Mouse (Mus musculus) embryonic facial prominence, embryonic 10.5 days (tissue): Measurements from ENCODE around the gene Pdk1. TPM values are rescaled to one million over a fixed set of nuclear protein-coding genes. Genes with fewer than 3 reads are reported as not detected.
A peak's percentile ranks its signal among the peaks of the same experiment; 100 is the strongest.

Experiments used
- DNase-seq: peaks from one replicate; pipeline ENCODE4 v3.0.0-alpha.2; 2017; ENCODE audit warnings: low spot score
- H3K27ac ChIP-seq: fragments of 300-500 bp; sonication (generic); replicated peaks from 2 replicates; pipeline ENCODE4 v1.5.1; 2016; ENCODE audit warnings: mild to moderate bottlenecking
- H3K27me3 ChIP-seq: fragments of 300-500 bp; sonication (generic); replicated peaks from 2 replicates; pipeline ENCODE4 v1.6.1; 2016; ENCODE audit warnings: low read depth, mild to moderate bottlenecking; ENCODE audit not compliant: poor library complexity, severe bottlenecking
- H3K36me3 ChIP-seq: fragments of 300-500 bp; sonication (generic); replicated peaks from 2 replicates; pipeline ENCODE4 v1.6.1; 2016; ENCODE audit warnings: mild to moderate bottlenecking, moderate library complexity
- H3K4me1 ChIP-seq: fragments of 300-500 bp; sonication (generic); 2 replicates; pipeline ENCODE4 v1.6.1; 2016
- H3K4me3 ChIP-seq: fragments of 300-500 bp; sonication (generic); 2 replicates; pipeline ENCODE4 v1.5.1; 2016; ENCODE audit warnings: mild to moderate bottlenecking, moderate library complexity
- H3K9me3 ChIP-seq: fragments of 300-500 bp; sonication (generic); 2 replicates; pipeline ENCODE4 v1.6.1; 2016; ENCODE audit warnings: mild to moderate bottlenecking
- WGBS: fragments of 180-500 bp; shearing (Covaris S2); methylation state at CpG from one replicate; pipeline ENCODE4 v1.1.7; 2016; 5-methylcytosine and 5-hydroxymethylcytosine counted together
- polyA plus RNA-seq: library from polyadenylated mRNA; unstranded; fragments of >200 nt; fragmentation: Nextera tagmentation; extraction: Ambion mirVana; gene quantifications from 2 replicates; pipeline ENCODE4 v1.2.1, GENCODE M21; 2016

The Pdk1 gene
- polyA plus RNA-seq, 1 experiment from 2014 or later = 53.6 TPM

DNA sequence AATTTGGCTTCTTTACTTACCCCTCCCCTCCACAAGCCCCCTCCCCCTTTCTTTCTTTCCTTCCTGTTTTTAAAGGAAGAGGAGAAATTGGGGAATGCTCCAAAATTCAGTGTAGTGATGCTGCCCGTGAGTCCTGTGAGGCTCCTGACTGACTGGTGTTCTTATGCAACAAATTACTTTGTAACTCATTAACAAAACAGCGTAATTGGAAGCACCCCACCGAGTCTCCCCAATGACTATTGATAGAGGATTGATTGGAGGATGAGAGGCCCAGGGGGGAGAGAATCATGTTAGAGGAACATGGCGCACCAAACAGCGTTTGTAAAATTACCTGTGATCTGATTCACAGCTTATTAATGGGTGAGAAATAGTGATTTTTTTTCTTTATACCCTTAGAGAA, 17.9 kb upstream of the Pdk1 start:
- Histone ChIP-seq H3K36me3 (peaks cover 11% of the 10 kb centered on the region), H3K4me3 (no peak overlapping the region), H3K27me3 (no peaks in the 10 kb centered on the region), H3K4me1 (no peaks in the 10 kb centered on the region; the same call in 1 of the 2 replicates), H3K9me3 (no peaks in the 10 kb centered on the region), H3K27ac (no peak overlapping the region)
- 77% methylated on average over 5 of the region's 5 CpGs for WGBS
- no peak for DNase-seq

DNA sequence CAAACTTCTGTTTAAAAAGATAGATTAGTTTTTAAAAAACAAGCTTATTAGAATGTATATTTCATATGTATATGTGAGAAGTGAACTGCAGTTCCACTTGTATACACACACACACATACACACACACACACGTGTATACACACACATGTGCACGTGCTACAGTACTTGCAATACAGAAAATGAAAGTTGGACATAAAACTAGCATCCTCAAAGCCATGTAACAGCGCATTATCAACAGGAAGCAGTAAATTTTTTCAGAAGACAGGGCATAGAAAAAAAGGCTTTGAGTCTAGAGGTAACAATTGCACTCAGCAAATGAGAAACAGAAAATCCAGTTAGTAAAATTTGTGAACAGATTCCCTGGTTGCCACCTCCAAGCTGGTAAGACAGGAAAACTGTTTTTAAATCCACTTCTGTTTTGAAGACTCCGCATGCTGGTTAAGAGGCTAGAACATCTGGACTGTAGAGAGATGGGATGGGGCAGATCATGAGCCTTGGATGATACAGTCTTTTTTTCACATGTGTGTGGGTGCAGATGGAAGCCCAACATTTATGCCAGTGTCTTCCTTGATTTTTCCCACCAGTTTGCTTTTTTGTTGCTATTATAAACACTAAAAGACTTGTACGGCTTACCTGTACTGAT, 9.4 kb upstream of the Pdk1 start:
- Histone ChIP-seq H3K9me3 (no peaks in the 10 kb centered on the region), H3K27ac (no peak overlapping the region), H3K4me1 (peaks cover 10% of the 10 kb centered on the region), H3K27me3 (no peaks in the 10 kb centered on the region), H3K36me3 (no peaks in the 10 kb centered on the region), H3K4me3 (no peak overlapping the region)
- WGBS = 87% methylated on average over 5 of the region's 5 CpGs
- no peak for DNase-seq

DNA sequence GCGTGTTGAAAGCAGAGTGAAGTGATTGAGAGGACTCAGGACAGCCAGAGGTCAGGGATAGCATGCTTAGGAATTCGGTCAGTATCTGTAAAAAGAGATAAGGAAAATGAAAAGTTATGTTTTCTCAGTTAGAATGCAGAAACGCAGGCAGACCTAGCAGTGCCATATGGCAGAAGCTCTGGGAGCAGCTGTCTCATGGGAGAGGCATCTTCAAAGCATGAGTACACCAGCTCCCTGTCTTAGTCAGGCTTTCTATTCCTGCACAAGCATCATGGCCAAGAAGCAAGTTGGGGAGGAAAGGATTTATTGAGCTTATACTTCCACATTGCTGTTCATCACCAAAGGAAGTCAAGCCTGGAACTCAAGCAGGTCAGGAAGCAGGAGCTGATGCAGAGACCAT, 8.0 kb upstream of the Pdk1 start:
- no peaks in the 10 kb centered on the region for H3K36me3 ChIP-seq

DNA sequence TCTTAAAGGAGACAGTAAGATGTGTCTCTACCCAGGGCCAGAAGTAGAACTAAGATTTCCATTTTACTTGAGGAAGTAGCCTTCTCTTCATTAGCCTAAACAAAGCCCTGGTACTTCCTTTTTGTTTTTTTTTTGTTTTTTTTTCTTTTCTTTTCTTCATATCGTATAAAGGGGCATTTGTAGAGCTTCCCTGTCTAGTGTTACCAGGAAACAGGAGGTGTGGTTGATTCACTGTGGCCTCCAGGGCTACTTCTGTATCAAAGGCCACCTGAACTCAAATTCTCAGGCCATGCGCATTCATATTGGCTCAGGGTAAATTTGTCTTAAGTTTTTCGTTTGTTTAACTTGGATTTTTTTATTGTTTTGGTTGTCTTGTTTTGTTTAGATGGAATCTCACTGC, 7.1 kb upstream of the Pdk1 start:
- no peak for DNase-seq
- Histone ChIP-seq H3K4me3 (no peak overlapping the region), H3K27ac (no peak overlapping the region), H3K36me3 (no peaks in the 10 kb centered on the region), H3K27me3 (no peaks in the 10 kb centered on the region), H3K4me1 (peaks cover 6% of the 10 kb centered on the region), H3K9me3 (no peaks in the 10 kb centered on the region)
- WGBS = 59% methylated on average over 3 of the region's 3 CpGs

More for the DNA sequence above, 8.0 kb upstream of the Pdk1 start:
- WGBS = 78% methylated on average over 3 of the region's 3 CpGs
- Histone ChIP-seq H3K4me3 (no peak overlapping the region), H3K4me1 (peaks cover 10% of the 10 kb centered on the region), H3K27ac (no peak overlapping the region), H3K9me3 (no peaks in the 10 kb centered on the region), H3K27me3 (no peaks in the 10 kb centered on the region)
- DNase-seq = no peak

DNA sequence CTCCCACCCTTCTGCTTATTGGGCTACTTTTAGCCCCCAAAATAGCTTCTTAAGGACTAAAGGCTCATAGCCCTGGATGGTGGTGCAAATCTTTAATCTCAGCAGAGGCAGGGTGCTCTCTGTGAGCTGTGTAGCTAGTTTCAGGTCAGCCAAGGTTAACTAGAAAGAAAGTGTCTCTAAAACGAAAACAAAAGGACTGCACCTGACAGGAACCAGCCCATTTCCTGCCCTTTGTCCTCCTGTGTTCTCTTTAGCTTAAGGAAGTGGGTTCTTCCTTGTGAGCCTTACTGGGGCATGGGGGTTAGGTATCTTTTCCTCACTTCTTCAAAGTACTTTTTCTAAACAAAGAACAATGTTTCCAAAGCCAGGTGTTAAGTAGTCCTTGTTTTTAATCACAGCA, 6.5 kb upstream of the Pdk1 start:
- Histone ChIP-seq H3K36me3 (no peaks in the 10 kb centered on the region), H3K27me3 (no peaks in the 10 kb centered on the region), H3K9me3 (no peaks in the 10 kb centered on the region), H3K27ac (no peak overlapping the region), H3K4me3 (no peak overlapping the region), H3K4me1 (peaks cover 4% of the 10 kb centered on the region)
- 42% methylated on average over 1 of the region's 1 CpGs for WGBS
- no peak for DNase-seq

DNA sequence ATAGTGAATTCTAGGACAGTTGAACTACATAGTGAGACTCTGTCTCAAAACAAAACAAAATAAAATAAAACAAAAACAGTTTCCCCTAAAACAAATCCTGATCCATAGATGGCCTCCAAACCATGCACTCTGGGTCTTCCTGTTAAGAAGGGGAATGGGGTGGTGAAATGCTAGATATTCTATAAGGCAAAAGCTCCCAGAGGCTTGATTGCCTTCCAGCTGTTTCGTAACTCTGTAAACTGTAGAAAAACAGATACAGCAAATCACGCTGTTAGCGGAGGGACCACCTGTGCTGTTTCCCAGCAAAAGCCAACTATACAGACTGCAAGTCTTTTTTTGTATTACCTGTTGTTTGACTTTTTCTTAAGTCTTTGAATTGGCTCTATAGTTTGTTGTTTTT, 6.0 kb upstream of the Pdk1 start:
- WGBS = 83% methylated on average over 3 of the region's 3 CpGs
- H3K27ac ChIP-seq = no peak overlapping the region
- no peaks in the 10 kb centered on the region for H3K9me3 ChIP-seq
- no peak overlapping the region for H3K4me3 ChIP-seq
- peaks cover 4% of the 10 kb centered on the region for H3K4me1 ChIP-seq
- 0 out of 2 replicates have a peak, but pooled peaks cover 1% of the 10 kb centered on the region for H3K27me3 ChIP-seq
- no peak for DNase-seq
- no peaks in the 10 kb centered on the region for H3K36me3 ChIP-seq

DNA sequence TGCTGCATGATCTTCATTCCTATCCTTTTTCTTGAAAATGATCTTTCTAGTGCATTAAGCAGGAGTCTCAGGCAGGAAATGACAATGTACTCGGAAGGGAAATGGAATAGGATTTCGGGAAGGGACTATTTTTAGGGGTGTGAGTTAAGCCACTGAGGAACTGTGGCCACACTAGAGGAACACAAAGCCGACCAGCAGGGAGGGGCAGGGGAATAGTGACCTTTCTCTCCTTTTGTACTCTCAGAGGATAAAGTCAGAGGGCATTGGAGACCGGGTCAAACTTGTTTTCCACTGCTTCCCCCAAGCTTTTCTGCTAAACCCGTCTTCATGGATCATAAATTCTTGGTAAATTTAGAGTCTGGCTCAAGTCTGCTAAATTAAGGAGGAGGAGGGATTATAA, 5.5 kb upstream of the Pdk1 start:
- DNase-seq = no peak
- Histone ChIP-seq H3K9me3 (no peaks in the 10 kb centered on the region), H3K4me1 (peaks cover 9% of the 10 kb centered on the region), H3K4me3 (no peak overlapping the region), H3K27ac (no peak overlapping the region), H3K36me3 (no peaks in the 10 kb centered on the region), H3K27me3 (0 out of 2 replicates have a peak, but pooled peaks cover 3% of the 10 kb centered on the region)
- WGBS = 19% methylated on average over 5 of the region's 5 CpGs

DNA sequence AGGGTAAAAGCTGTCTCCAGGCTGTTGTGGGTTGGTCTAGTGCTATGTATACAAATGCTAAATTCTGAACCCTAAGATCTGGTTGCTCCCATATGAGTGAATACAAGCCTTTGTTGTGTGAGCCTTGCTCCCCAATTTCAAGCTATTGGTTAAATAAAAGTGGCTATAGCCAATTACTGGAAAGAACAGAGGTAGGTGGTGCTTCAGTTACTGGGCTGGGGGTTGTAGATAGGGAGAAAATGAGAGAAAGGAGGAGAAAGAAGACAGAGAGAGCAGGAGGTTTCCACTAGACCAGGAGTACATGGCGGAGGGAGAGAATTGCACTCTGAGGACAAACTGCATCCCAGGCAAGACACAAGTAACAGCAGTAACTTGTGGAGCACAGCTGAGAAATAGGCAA, 4.8 kb upstream of the Pdk1 start:
- WGBS = 90% methylated on average over 1 of the region's 1 CpGs
- Histone ChIP-seq H3K27ac (no peak overlapping the region), H3K27me3 (0 out of 2 replicates have a peak, but pooled peaks cover 3% of the 10 kb centered on the region), H3K4me1 (peaks cover 14% of the 10 kb centered on the region), H3K9me3 (no peaks in the 10 kb centered on the region), H3K36me3 (no peaks in the 10 kb centered on the region), H3K4me3 (no peak overlapping the region)
- no peak for DNase-seq

DNA sequence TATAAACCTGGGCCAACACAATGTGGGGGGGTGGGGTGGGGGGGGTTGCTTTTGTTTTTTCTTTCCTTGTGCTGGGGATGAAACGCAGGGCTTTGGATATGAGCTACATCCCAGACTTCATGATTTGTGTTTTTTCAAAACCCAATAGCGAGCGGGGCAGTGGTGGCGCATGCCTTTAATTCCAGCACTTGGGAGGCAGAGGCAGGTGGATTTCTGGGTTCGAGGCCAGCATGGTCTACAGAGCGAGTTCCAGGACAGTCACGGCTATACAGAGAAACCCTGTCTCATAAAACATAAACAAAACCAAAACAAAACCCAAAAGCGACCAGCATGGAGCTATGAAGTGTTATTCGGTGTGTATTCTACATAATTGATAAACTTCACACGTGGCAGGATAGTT, 883 bp upstream of the Pdk1 start:
- no peaks in the 10 kb centered on the region for H3K9me3 ChIP-seq
- H3K4me1 ChIP-seq = peaks cover 34% of the 10 kb centered on the region
- H3K4me3 ChIP-seq = peak overlapping the region; percentile 87
- WGBS = 83% methylated on average over 10 of the region's 10 CpGs
- H3K36me3 ChIP-seq = peaks cover 2% of the 10 kb centered on the region
- no peak overlapping the region for H3K27ac ChIP-seq
- DNase-seq = no peak
- H3K27me3 ChIP-seq = 0 out of 2 replicates have a peak, but pooled peaks cover 3% of the 10 kb centered on the region

DNA sequence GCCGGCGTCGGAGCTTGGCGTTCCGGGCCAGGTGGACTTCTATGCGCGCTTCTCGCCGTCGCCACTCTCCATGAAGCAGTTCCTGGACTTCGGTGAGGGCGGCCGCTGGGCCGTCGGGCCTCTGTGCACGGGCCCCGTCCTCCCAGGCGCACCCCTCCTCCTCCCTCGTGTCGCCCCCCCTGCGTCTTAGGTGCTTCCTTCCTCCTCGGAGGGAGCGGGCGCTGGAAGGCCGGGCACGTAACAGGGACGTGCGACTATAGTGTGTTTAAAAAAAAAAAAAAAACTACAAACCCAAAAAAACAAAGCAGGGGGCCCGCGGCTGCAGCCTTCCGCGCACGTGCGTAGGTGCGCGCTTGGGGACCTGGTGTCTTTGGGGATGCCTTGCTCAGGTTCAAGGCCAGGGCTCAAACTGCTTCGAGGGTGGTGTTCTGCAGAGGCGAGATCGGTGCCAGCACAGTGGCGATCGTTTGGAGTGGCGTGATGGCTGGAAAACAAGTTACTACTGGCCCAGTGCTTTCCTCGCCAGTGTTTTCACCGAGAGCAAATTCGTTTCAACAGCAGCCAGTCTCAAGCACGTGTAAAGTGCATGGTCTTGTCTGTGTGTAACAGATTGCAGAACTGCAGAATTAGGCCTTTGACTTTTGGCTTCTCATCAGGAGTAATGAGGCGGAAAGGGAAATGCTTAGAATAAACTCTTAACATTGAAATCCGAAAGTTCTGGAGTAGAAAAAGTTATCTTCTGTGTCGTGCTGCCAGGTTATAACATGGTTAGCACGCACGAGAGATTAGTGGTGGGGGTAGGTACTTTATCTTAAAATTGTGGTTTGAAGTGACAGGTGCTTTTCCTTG, 674 bp downstream of the Pdk1 start:
- peaks cover 30% of the 10 kb centered on the region for H3K4me1 ChIP-seq
- peak overlapping the region; percentile 95 for H3K27ac ChIP-seq
- no peak for DNase-seq
- peaks cover 12% of the 10 kb centered on the region for H3K36me3 ChIP-seq
- peak overlapping the region; percentile 87 for H3K4me3 ChIP-seq
- no peaks in the 10 kb centered on the region for H3K9me3 ChIP-seq
- 4% methylated on average over 51 of the region's 51 CpGs for WGBS
- H3K27me3 ChIP-seq = 0 out of 2 replicates have a peak, but pooled peaks cover 3% of the 10 kb centered on the region

DNA sequence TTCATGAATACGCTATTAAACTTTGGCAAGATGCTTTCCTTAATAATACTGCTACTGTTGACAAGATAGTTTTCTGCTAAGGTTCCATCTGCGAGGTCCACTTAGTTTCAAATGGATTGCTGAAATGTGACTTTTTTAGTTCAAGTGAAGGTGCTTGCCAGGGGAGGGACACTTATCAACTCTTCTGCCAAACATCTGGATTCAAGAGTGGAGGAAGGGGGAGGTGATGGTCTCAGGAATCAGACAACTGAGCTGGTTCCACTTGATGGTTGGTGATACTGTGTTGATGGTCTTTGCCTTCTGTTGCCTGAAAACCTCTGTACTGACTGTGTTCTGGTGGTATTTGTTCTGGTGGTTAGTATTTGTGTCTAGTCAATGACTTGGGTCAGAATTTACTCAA, 1.4 kb downstream of the Pdk1 start:
- Histone ChIP-seq H3K9me3 (no peaks in the 10 kb centered on the region), H3K27ac (peak overlapping the region; percentile 95; the same call in 1 of the 2 replicates), H3K4me1 (peaks cover 30% of the 10 kb centered on the region), H3K36me3 (peaks cover 14% of the 10 kb centered on the region), H3K27me3 (0 out of 2 replicates have a peak, but pooled peaks cover 3% of the 10 kb centered on the region), H3K4me3 (peak overlapping the region; percentile 87)
- WGBS = 80% methylated on average over 2 of the region's 2 CpGs
- no peak for DNase-seq

DNA sequence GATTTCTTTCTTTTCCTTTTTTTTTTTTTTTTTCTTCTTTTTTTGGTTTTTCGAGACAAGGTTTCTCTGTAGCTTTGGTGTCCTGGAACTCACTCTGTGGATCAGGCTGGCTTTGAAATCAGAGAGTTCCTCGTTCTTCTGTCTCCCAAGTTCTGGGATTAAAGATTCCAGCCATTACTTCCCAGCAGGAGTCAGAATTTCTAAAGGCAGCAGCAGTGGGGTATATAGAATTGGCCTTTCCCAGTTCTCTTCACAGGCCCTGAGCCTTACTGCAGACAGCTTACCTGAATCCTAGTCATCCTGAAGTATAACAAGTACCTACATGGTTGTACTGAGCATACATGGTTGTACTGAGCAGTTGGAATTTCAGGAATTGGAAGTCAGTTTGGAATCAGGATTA, 1.8 kb downstream of the Pdk1 start:
- H3K9me3 ChIP-seq = no peaks in the 10 kb centered on the region
- 0 out of 2 replicates have a peak, but pooled peaks cover 3% of the 10 kb centered on the region for H3K27me3 ChIP-seq
- peaks cover 17% of the 10 kb centered on the region for H3K36me3 ChIP-seq
- H3K4me3 ChIP-seq = peak overlapping the region; percentile 87
- no peak for DNase-seq
- H3K4me1 ChIP-seq = peaks cover 30% of the 10 kb centered on the region
- no peak overlapping the region for H3K27ac ChIP-seq
- 41% methylated on average over 2 of the region's 2 CpGs for WGBS

DNA sequence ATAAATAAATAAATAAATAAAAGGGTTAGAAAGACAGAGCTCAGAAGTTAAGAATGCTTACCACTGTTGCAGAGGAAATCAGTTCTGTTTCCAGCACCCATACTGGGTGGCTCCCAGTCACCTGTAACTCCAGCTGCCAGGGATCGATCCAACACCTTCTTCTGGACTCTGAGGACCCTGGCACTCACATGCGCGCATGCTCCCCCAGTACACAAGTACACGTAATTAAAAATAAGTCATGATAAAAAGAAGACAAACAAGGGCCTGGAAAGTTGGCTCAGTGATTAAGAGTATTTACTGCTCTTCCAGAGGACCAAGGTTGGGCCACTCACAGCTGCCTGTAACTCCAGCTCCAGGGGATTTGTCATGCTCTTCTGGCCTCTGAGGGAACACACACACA, 4.8 kb downstream of the Pdk1 start:
- WGBS = 93% methylated on average over 4 of the region's 4 CpGs
- H3K27ac ChIP-seq = no peak overlapping the region
- no peaks in the 10 kb centered on the region for H3K9me3 ChIP-seq
- no peaks in the 10 kb centered on the region for H3K27me3 ChIP-seq
- H3K4me1 ChIP-seq = peaks cover 22% of the 10 kb centered on the region
- peaks cover 46% of the 10 kb centered on the region for H3K36me3 ChIP-seq
- H3K4me3 ChIP-seq = no peak overlapping the region
- DNase-seq = no peak
